Mouse (Mus musculus) cortical plate, adult 2 months (tissue): ENCODE measurements around the gene Osbpl10. TPM values are rescaled to one million over a fixed set of nuclear protein-coding genes. Genes with fewer than 3 reads are reported as not detected.

ENCODE experiments used
- H3K27ac ChIP-seq: fragments of 200-500 bp; 2 replicates; pipeline ENCODE4 v1.5.1; 2012; ENCODE audit warnings: low read length, control low read depth, inconsistent platforms; ENCODE audit not compliant: insufficient read depth
- H3K4me1 ChIP-seq: fragments of 200-500 bp; 2 replicates; pipeline ENCODE4 v1.6.1; 2011; ENCODE audit warnings: low read length; ENCODE audit not compliant: control insufficient read depth, insufficient read depth
- H3K4me3 ChIP-seq: fragments of 200-500 bp; 2 replicates; pipeline ENCODE4 v1.5.1; 2011; ENCODE audit warnings: mild to moderate bottlenecking, low read length, control low read depth; ENCODE audit not compliant: insufficient read depth
- CTCF ChIP-seq: fragments of 200-500 bp; IDR thresholded peaks from 2 replicates; pipeline ENCODE4 v1.5.1; 2011; ENCODE audit warnings: mild to moderate bottlenecking, control low read depth, low read length; ENCODE audit not compliant: insufficient read depth; ENCODE audit errors: extremely low read depth
- POLR2A ChIP-seq: fragments of 200-500 bp; IDR thresholded peaks from 2 replicates; pipeline ENCODE4 v1.6.1; 2011; ENCODE audit warnings: mild to moderate bottlenecking, low read length, control low read depth; ENCODE audit not compliant: insufficient read depth; ENCODE audit errors: extremely low read depth
- polyA plus RNA-seq: library from polyadenylated mRNA; depleted of rRNA; stranded (reverse); fragments of >200 nt; gene quantifications from 2 replicates; pipeline ENCODE4 v1.2.3, GENCODE M21; 2012

The Osbpl10 gene
- polyA plus RNA-seq, 1 experiment, result 21.1 TPM

DNA sequence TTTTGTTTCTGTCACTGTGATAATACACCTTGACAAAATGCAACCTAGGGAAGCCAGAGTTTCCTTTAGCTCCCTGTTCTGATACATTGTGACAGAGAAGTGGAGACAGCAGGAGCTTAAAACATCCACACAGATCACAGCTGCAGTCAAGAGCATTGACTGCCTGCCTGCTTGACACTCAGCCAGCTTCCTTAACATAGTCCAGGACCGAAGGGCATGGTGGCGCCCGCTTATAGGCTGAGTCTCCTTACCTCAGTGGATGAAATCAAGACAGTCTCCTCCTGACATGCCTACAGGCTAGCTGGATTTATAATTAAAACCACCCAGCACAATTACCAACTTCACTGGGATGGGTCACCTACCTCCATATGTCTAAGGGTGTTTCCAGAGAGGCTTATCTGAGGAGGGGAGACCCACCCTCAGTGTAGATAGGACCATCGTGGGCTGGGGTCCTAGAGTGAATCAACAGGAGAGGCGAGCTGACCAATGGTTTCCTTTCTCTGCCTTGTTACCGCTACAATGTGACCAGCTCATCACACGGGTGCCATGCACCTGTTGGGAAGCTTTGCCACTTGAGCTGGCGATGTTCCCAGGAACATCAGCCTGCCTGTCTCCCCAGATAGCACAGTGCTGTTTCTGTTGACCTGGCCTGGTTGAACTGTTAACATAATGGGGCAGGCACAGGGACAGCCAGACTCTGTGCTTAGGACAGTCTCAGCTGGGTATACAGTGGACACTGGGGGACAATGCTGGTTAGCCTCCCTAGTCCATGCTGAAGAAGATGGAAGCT, 76.9 kb downstream of the Osbpl10 start:
- Histone ChIP-seq H3K4me1 (peaks cover 10% of the 10 kb centered on the region), H3K27ac (no peak overlapping the region), H3K4me3 (no peak overlapping the region)
- TF ChIP-seq CTCF (no peak), POLR2A (no peak)

DNA sequence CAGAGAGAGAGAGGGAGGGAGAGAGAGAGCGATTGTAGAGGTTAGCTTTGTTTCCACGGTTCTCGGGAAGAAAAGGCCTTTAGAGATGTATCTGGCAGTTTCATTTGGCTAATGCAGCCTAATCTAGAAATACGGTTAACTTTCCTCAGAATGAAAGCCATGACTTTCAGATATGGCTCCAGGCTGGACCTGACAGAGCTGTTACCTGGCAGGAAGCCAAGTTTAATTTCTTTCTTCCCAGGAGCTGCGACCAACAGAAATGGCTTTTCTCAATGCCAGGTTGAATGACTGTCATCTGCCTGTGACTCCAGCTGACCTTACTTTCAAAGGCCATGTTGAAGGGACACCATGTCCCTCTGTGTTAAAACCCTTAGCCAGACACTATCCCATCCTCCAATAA, 80.4 kb downstream of the Osbpl10 start:
- TF ChIP-seq CTCF (no peak), POLR2A (no peak)
- H3K4me3 ChIP-seq, result no peak overlapping the region
- H3K27ac ChIP-seq, result no peak overlapping the region

DNA sequence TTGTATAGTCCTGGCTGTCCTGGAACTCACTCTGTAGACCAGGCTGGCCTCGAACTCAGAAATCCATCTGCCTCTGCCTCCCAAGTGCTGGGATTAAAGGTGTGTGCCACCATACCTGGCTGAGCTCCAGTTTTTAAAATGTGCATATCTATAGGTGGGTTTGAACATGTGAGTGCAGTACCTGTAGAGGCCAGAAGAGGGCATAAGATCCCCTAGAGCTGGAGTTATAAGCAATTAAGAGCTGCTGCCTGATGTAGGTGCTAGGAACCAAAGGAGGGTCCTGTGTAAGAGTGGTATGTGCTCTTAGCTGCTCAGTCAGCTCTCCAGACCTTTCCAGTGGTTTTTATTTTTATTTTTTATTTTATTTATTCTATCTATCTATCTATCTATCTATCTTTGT, 86.5 kb downstream of the Osbpl10 start:
- no peak overlapping the region for H3K27ac ChIP-seq
- no peak overlapping the region for H3K4me3 ChIP-seq
- H3K4me1 ChIP-seq, result peaks cover 7% of the 10 kb centered on the region
- TF ChIP-seq CTCF (no peak), POLR2A (no peak)

More for the DNA sequence above, 80.4 kb downstream of the Osbpl10 start:
- H3K4me1 ChIP-seq, result peaks cover 7% of the 10 kb centered on the region

DNA sequence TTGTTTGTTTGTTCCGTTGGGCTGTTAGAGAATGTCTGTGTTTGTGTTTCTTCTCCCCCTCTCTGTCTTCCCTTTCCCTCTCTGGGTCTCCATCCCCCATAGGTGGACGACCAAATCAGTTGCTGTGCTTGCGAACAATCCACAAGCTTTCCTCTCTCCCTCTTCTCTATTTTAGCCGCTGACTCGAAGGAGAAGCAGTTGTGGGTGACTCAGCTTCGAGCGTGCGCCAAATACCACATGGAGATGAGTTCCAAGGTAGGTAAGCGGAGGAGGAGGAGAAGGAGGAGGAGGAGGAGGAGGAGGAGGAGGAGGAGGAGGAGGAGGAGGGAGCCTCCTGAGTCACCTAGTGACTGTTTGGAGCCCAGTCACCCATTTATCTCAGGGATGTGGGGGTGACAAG, 88.7 kb downstream of the Osbpl10 start:
- Histone ChIP-seq H3K27ac (no peak overlapping the region), H3K4me3 (no peak overlapping the region), H3K4me1 (peaks cover 7% of the 10 kb centered on the region)
- TF ChIP-seq CTCF, result no peak
- no peak for TF ChIP-seq POLR2A

DNA sequence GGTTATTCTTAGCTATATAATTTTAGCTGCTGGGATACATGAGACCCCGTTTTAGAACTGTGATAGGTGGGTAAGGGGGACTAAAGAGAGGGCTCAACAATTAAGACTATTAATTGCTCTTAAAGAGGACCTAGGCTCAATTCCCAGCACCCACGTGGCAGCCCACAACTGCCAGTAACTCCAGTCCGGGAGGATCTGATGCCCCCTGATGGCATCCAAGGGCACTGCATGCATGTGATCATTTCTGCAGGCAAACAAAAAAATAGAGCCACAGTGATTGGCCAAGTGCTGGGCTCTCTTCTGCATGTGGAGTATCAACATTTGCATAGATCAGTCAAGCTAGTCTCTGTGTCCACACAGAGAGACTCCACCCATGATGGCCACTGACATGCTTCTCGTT, 96.8 kb downstream of the Osbpl10 start:
- TF ChIP-seq CTCF (no peak), POLR2A (no peak)
- H3K4me1 ChIP-seq, result no peaks in the 10 kb centered on the region; the same call in 1 of the 2 replicates

DNA sequence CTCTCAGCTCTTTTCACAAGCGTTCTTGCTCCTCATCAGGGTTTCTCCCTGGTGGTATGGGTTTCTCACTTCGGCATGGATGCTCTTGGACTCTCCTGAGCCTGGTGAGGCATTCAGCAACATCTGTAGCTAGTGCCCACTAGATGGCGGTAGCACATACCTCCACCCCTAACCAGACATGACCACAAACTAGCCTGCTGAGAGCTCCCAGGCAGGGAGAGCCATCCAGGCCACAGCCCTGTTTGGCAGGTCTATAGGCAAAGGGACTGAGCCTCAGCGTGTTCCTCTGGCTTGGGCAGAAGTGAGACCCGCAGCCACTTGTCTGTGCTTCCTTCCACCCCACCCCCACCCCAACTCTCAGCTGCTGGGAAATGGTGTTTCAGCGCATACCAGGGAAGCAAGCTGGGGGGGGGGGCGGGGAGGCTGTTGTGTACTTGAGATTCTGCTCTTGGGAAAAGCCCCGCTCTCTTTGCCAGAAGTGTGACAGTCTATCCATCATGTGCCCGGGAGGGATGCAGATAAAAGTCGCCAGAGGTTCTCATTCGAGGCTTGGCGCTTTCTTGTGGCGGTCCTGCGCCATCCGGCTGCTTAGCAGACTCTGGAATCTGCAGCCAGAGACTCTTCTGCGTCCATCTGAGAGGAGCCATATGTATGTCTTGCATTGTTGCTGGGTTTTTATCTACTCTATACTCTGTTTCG, 110.1 kb downstream of the Osbpl10 start:
- TF ChIP-seq CTCF (peak; percentile 90), POLR2A (no peak)
- no peak overlapping the region for H3K27ac ChIP-seq

More for the DNA sequence above, 96.8 kb downstream of the Osbpl10 start:
- H3K4me3 ChIP-seq, result no peak overlapping the region
- no peak overlapping the region for H3K27ac ChIP-seq

DNA sequence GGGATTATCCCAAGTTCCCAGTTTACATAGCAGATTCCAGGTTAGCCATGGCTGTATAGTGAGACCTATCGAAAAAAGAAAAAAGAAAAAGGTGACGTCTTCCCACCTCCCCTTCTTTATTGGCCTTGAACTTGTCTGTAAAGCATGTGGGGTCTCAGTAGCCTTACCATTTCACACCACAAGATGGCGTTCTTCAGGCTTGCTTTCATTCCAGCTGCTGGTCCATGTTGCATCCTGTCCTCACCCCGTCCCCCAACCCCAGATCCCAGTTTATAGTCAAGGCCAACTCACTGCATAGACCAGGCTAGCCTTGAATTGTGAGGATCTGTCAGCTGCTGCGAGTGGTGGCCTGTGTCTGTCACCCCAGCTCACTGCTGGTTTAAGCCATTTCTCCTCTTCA, 111.3 kb downstream of the Osbpl10 start:
- Histone ChIP-seq H3K4me3 (no peak overlapping the region), H3K4me1 (no peaks in the 10 kb centered on the region), H3K27ac (no peak overlapping the region)
- TF ChIP-seq CTCF (peak; percentile 33; the same call in 1 of the 2 replicates), POLR2A (no peak)

More for the DNA sequence above, 110.1 kb downstream of the Osbpl10 start:
- H3K4me1 ChIP-seq, result no peaks in the 10 kb centered on the region
- H3K4me3 ChIP-seq, result no peak overlapping the region

DNA sequence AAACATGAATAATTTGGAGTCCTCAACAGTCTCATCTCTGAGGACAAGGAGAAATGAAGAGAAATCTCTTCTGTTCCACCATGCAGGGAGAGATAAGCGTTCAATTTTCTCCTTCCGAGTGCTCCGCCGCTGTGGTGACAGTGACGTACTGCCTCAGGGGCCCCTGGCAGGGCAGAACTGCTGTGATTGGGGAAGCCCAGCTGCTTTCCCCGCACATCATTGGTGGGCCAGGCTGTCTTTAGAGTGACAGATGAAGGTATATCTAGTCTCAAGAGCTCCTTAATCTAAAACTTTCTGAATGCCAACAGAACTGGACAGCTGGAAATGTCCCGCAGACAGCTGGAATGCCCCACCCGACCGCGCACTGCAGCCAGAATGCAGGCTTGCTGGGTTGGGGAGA, 118.1 kb downstream of the Osbpl10 start:
- no peak overlapping the region for H3K4me3 ChIP-seq
- TF ChIP-seq CTCF (no peak), POLR2A (no peak)

DNA sequence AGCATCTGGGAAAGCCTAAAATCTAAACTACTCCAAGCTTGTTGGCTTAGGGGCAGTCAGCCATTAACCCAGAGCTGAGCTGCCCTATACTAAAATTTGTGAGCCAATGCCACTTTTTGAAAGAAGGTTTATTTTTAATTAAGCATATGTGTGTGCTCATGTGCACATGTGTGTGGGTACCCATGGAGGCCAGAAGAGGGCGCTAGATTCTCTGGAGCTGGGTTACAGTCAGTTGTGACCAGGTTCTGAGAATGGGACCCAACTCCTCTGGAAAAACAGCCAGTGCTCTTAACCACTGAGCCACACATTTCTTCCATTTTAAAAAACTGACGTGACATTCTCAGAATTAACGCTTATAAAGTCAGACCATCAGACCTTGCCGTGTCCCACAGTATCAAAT, 119.0 kb downstream of the Osbpl10 start:
- no peaks in the 10 kb centered on the region for H3K4me1 ChIP-seq
- no peak overlapping the region for H3K4me3 ChIP-seq
- no peak overlapping the region for H3K27ac ChIP-seq
- no peak for TF ChIP-seq POLR2A
- no peak for TF ChIP-seq CTCF

More for the DNA sequence above, 118.1 kb downstream of the Osbpl10 start:
- H3K27ac ChIP-seq, result no peak overlapping the region
- H3K4me1 ChIP-seq, result no peaks in the 10 kb centered on the region
